ENCODE assay signal across 9 mouse cellular contexts in genomic region chr5:53509465-53509864, GRCm38 (mm10). TPM values are rescaled to one million over a fixed set of nuclear protein-coding genes. Genes with fewer than 3 reads are reported as not detected.
A peak's percentile ranks its signal among the peaks of the same experiment; 100 is the strongest.
DNase-seq lines count a peak whose midpoint lies in the region; ATAC-seq and TF ChIP-seq lines count a peak whose summit lies in the region.
"Had no signal": no experiment of that assay in that cellular context is flagged by ENCODE, and none has a peak within 500 bp of the region (broad histone marks: within the 10 kb centered on the region; RNA-seq: fewer than 3 reads in every experiment).

No protein-coding gene starts in this region.

- peak; percentile 56 for ATAC-seq in Patski
- peak; percentile 89 for ATAC-seq in monocyte, adult 5-6 weeks (replicated peaks; ENCODE audit: insufficient number of reproducible peaks, low FRiP score, low TSS enrichment, poor library complexity, severe bottlenecking)
- ATAC-seq in hindbrain, embryonic 14.5 days (ENCODE audit: low FRiP score), result no peak
- no peak for ATAC-seq in midbrain, embryonic 13.5 days

- no peak for TF ChIP-seq CTCF in Patski (IDR thresholded peaks at IDR 0.05)
- no peak for TF ChIP-seq CTCF in thymus, adult 2 months (IDR thresholded peaks at IDR 0.05; ENCODE audit: borderline replicate concordance, control insufficient read depth, extremely low read depth, insufficient read depth, low read length, poor library complexity)

- no peak for TF ChIP-seq POLR2A in thymus, adult 2 months (IDR thresholded peaks at IDR 0.05; ENCODE audit: control insufficient read depth, extremely low read depth, insufficient read depth, low read length, poor library complexity)

- CTCF ChIA-PET in Patski (lab: Charles Lee), result interaction anchor here (1.0 to 2.8 kb wide), 5 partner anchors 10 to 80 kb away, joined by 3 to 9 read pairs (median 4); no protein-coding TSS in a partner anchor

- no peaks in the 10 kb centered on the region for H3K36me3 ChIP-seq in hindbrain, embryonic 14.5 days (replicated peaks; ENCODE audit: control insufficient read depth, insufficient read depth)
- no peaks in the 10 kb centered on the region for H3K36me3 ChIP-seq in thymus, adult 2 months (ENCODE audit: control insufficient read depth, insufficient read depth, low read length)
- no peaks in the 10 kb centered on the region for H3K36me3 ChIP-seq in midbrain, embryonic 13.5 days
- H3K36me3 ChIP-seq: lung, embryonic 15.5 days had no signal

- H3K27ac ChIP-seq in hindbrain, embryonic 14.5 days, result no peak overlapping the region
- no peak overlapping the region for H3K27ac ChIP-seq in thymus, adult 2 months (ENCODE audit: control insufficient read depth, insufficient read depth, low read length)
- H3K27ac ChIP-seq in midbrain, embryonic 13.5 days, result no peak overlapping the region
- H3K27ac ChIP-seq: lung, embryonic 15.5 days had no signal

- no peaks in the 10 kb centered on the region for H3K27me3 ChIP-seq in Patski
- no peaks in the 10 kb centered on the region for H3K27me3 ChIP-seq in hindbrain, embryonic 14.5 days (ENCODE audit: control insufficient read depth, insufficient read depth, low read length)
- H3K27me3 ChIP-seq in thymus, adult 2 months (ENCODE audit: control insufficient read depth, insufficient read depth, low read length), result no peaks in the 10 kb centered on the region
- H3K27me3 ChIP-seq in midbrain, embryonic 13.5 days, result no peaks in the 10 kb centered on the region
- H3K27me3 ChIP-seq: lung, embryonic 15.5 days had no signal

- peak; percentile 58 for DNase-seq in layer of hippocampus, adult 9-11 months
- DNase-seq in layer of hippocampus, postnatal 14 days (ENCODE audit: low spot score in 2 of 2), result no peak
- no peak for DNase-seq in Patski (ENCODE audit: low read depth, low spot score)
- DNase-seq in gastrocnemius, postnatal 25 days, result peak; percentile 68
- no peak for DNase-seq in hindbrain, embryonic 14.5 days (ENCODE audit: low spot score)
- DNase-seq in thymus, adult 2 months, result no peak

- no peaks in the 10 kb centered on the region for H3K4me1 ChIP-seq in hindbrain, embryonic 14.5 days (replicated peaks; ENCODE audit: control insufficient read depth, insufficient read depth, low read length)
- H3K4me1 ChIP-seq in thymus, adult 2 months (replicated peaks; ENCODE audit: control insufficient read depth, insufficient read depth, low read length), result no peaks in the 10 kb centered on the region
- no peaks in the 10 kb centered on the region for H3K4me1 ChIP-seq in midbrain, embryonic 13.5 days (replicated peaks)
- H3K4me1 ChIP-seq: lung, embryonic 15.5 days had no signal

- POLR2A ChIA-PET in Patski (lab: Charles Lee), result interaction anchor here (0.5 to 0.9 kb wide), 3 partner anchors 9 to 23 kb away, joined by 3 read pairs; no protein-coding TSS in a partner anchor

- H3K9me3 ChIP-seq in hindbrain, embryonic 14.5 days (ENCODE audit: control insufficient read depth, low read length), result no peaks in the 10 kb centered on the region
- no peaks in the 10 kb centered on the region for H3K9me3 ChIP-seq in midbrain, embryonic 13.5 days
- H3K9me3 ChIP-seq: lung, embryonic 15.5 days had no signal

- no peak overlapping the region for H3K4me2 ChIP-seq in hindbrain, embryonic 14.5 days (replicated peaks)
- no peak overlapping the region for H3K4me2 ChIP-seq in midbrain, embryonic 13.5 days (replicated peaks)
- H3K4me2 ChIP-seq: lung, embryonic 15.5 days had no signal

- WGBS in hindbrain, embryonic 14.5 days, result 86% methylated on average over 10 of the region's 10 CpGs
- WGBS in thymus, adult 2 months, result 78% methylated on average over 10 of the region's 10 CpGs
- 87% methylated on average over 10 of the region's 10 CpGs for WGBS in midbrain, embryonic 13.5 days

- in situ Hi-C loops in Patski (cut with MboI; ENCODE audit: low pct_unique_long_range_greater_than_20kb), result no loop called here

- H3K9ac ChIP-seq in hindbrain, embryonic 14.5 days, result no peak overlapping the region
- no peak overlapping the region for H3K9ac ChIP-seq in midbrain, embryonic 13.5 days (replicated peaks)
- H3K9ac ChIP-seq: lung, embryonic 15.5 days had no signal

- no peak overlapping the region for H3K4me3 ChIP-seq in hindbrain, embryonic 14.5 days (replicated peaks; ENCODE audit: low read length)
- H3K4me3 ChIP-seq in thymus, adult 2 months (ENCODE audit: control insufficient read depth, insufficient read depth, low read length), result no peak overlapping the region
- H3K4me3 ChIP-seq in midbrain, embryonic 13.5 days (replicated peaks), result no peak overlapping the region
- H3K4me3 ChIP-seq: lung, embryonic 15.5 days had no signal

RNA-seq across cellular contexts. Expression of gene Rbpj, which starts 43.5 kb away (rescaled TPM):
- 10 to 100 TPM; 26.9 to 29.3 TPM for total RNA-seq in layer of hippocampus, postnatal 14 days (2021)
- polyA plus RNA-seq in Patski (2021), result 64.2 TPM
- 10 to 100 TPM; 18.5 to 21.8 TPM for total RNA-seq in gastrocnemius, postnatal 25 days (2021)
- 24.6 to 49.7 TPM (median 31.9 TPM) in 3 replicates for total RNA-seq in monocyte, adult 5-6 weeks (2017)
- 38.8 and 41.7 TPM in 2 replicates for polyA plus RNA-seq in hindbrain, embryonic 14.5 days (2014; fragmentation: Nextera tagmentation; extraction: Ambion mirVana)
- 25.0 and 25.7 TPM in 2 replicates for polyA plus RNA-seq in thymus, adult 2 months (2012; rRNA removed)
- polyA plus RNA-seq in midbrain, embryonic 13.5 days (2015; fragmentation: Nextera tagmentation; extraction: Ambion mirVana), result 46.9 TPM in 2 replicates

Comparison
In these comparisons a context has a peak if more than half of its experiments do, and no peak if none do; other contexts are left out.
1. DNase-seq: peak in layer of hippocampus, adult 9-11 months (single experiment) and gastrocnemius, postnatal 25 days (single experiment); none in layer of hippocampus, postnatal 14 days (0 of 2), Patski (single experiment), hindbrain, embryonic 14.5 days (single experiment) and thymus, adult 2 months (single experiment).
2. ATAC-seq: peak in Patski (single experiment) and monocyte, adult 5-6 weeks (single experiment); none in hindbrain, embryonic 14.5 days (single experiment) and midbrain, embryonic 13.5 days (single experiment).